Mouse (Mus musculus): Measurements from ENCODE around the gene A630095N17Rik.

Gene A630095N17Rik

GRCm38 (mm10) chr1:75231664-75232152 lies at the start of gene A630095N17Rik:
Gene A630095N17Rik (minus strand): TSS chr1:75232102.
- DNase-seq: no peak

- no peak for DNase-seq
Measured at GRCm38 (mm10) chr1:75278228-75278627, 46.3 kb upstream of the A630095N17Rik start, which contains the start of gene Resp18. Gene Resp18 (minus strand): TSS chr1:75278415.

- DNase-seq: no peak
Measured at GRCm38 (mm10) chr1:75277195-75278188, 45.6 kb upstream of the A630095N17Rik start.

DNA sequence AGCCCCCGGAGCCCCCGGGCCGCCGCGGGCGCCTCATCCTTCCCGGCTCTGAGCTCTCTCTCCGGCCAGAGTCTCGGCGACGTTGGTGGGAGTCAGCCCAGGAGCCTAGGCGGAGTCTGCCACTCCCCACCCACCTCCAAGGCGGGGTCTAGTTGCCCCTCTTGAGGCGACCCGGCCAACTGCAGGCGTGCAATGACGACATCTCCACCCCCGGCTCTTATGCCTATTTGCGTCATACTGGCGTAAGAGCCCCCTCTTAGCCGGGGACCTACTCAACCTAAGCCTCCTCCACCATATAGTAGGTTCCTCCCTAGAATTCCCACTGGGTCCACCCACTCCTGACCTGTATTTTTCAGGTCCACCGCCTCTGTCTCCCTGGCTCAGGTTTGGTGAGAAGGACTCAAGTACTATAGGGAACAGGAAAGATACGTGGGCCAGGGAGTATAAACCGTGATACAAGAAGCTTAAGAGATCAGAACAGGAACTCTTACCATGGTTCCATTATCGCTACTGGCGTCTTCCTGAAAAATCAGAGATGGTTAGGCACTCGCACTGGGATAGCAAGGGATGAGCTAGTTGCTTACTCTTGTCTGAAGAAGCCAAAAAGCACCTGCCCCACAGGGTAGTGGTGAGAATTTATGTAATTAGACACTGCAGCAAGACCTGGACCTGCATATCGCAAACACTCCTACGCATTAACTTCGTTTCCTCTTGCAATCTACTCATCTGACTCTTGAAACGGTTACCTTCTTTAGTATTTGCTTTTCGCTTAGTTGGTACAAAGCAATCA lies 32.4 kb upstream of the A630095N17Rik start, which contains the start of gene Ptprn:
Gene Ptprn (minus strand): TSS at position 412 of the 790 bp plus-strand sequence.
- peak; percentile 91 for DNase-seq

GRCm38 (mm10) chr1:75262969-75263951 lies 31.4 kb upstream of the A630095N17Rik start:
- peak; percentile 84 for DNase-seq

DNA sequence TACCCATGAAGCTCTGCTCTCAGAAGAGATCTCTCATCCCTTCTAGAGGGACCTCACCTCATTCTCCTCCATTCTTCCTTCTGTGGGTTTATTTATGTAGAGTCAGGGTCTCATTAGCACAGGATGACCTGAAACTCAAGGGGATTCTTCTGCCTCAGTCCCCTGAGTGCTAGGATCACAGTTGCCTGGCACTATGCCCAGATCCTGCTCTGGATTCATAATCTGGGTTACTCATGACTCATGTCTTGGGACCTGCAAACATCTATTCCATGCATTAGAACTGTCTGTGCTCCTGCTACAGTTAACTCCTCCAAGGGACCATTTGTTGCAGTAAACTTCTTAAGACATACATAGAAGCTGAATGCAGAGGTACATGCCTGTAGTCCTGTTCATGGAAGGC lies 29.4 kb upstream of the A630095N17Rik start:
- no peak for DNase-seq

DNA sequence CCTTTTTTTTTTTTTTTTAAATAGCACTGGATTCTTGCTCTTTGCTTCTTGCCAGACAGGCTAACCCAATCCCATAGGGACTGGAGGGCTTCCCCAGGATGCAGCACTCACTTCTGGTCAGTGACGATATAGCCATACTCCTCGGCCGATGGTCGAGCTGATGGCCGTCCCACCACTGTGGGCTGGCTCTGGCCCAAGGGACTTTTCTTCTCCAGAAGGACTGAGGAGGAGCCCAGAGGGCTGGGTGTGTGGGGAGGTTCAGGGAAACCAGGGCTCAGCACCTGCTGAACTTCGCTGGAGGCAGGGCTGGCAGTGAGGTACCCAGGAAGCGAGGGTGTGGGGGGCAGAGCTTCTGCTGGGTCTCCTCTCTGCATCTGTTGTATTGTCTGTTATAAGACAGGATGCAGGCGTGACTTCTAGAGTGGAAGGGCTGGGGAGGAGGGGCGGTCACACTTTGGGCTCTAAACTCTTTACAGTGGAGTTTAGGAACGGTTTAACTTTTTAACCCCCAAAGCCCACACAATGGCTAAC lies 23.7 kb upstream of the A630095N17Rik start:
- DNase-seq: no peak

- no peak for DNase-seq
Measured at GRCm38 (mm10) chr1:75254625-75255013, 22.7 kb upstream of the A630095N17Rik start.

- peak; percentile 78 for DNase-seq
Measured at GRCm38 (mm10) chr1:75253849-75254624, 22.1 kb upstream of the A630095N17Rik start.

DNA sequence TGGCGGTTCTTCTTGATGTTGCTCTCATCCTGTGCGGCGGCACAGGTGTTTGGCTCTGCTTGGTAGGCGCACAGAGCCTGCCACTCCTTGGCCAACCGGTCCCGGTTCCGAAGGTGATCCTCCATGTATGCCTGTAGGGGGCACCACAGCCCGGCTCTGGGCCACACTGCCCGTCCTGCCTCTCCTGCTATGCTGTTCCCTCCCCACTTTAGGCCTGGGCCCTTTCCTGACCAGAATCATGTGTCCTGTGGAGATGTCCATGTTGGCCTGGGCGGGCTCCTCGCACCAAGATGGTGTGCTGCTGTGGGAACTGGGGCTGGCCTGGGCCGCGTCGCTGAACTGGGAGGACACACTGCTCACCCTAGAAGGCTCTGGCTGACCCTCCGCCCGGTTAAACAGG lies 21.1 kb upstream of the A630095N17Rik start:
- no peak for DNase-seq

DNA sequence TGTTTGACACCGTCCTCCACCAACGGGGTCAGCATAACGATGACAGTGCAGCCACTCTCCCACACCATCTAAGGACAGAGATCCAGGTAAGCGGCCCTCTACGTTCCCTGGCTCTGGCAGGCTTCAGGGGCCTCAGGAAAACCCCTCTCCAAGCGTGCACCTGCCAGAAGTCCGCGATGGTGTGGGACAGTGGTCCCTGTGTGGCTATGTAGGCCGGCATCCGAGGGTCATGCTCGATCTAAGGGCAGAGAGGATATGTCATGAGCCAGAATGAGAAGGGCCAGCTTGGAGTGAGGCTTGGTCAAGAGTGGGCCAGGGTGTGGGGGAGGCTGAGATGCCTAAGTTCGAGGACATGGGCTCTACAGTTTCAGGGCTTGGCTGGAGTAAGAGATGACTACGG lies 20.4 kb upstream of the A630095N17Rik start:
- no peak for DNase-seq

DNA sequence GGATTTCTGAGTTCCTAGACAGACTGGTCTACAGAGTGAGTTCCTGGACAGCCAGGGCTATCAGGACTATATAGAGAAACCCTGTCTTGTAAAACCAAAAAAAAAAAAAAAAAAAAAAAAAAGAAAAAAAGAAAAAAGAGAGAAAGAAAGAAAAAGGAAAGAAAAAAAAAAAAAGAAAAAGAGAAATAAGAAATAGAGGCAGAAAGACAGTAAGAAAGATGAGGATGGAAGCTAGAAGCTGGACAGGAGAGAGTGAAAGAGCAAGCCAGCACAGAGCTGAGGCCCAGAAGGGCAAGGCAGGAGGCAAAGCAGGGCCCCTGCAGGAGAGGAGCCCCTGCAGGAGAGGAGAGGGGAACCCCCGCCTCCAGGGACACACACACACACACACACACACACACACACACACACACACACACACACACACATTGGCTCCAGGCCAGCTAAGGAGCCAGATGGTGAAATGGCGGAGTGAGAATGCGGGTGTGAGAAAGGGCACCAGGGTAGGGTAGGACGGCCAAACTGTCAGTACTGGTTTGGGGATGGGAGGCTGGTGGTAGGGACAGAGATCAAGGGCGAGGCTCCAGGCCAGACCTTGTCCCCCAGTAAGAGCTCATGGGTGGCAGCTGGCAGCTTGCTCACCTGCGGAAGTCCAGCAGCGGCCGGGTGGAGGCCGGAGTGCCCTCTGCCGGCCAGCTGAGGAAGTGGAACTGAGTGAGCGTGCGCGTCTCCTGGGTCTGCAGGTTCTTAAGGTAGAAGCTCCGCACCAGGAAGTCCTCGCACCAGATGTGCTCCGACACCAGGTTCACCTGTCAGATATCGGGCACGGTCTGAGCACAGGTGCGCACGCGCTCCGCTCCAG lies 19.4 kb upstream of the A630095N17Rik start:
- DNase-seq: peak; percentile 77

GRCm38 (mm10) chr1:75250498-75250897 lies 18.6 kb upstream of the A630095N17Rik start:
- DNase-seq: no peak

GRCm38 (mm10) chr1:75248041-75248772 lies 16.3 kb upstream of the A630095N17Rik start:
- DNase-seq: no peak

DNA sequence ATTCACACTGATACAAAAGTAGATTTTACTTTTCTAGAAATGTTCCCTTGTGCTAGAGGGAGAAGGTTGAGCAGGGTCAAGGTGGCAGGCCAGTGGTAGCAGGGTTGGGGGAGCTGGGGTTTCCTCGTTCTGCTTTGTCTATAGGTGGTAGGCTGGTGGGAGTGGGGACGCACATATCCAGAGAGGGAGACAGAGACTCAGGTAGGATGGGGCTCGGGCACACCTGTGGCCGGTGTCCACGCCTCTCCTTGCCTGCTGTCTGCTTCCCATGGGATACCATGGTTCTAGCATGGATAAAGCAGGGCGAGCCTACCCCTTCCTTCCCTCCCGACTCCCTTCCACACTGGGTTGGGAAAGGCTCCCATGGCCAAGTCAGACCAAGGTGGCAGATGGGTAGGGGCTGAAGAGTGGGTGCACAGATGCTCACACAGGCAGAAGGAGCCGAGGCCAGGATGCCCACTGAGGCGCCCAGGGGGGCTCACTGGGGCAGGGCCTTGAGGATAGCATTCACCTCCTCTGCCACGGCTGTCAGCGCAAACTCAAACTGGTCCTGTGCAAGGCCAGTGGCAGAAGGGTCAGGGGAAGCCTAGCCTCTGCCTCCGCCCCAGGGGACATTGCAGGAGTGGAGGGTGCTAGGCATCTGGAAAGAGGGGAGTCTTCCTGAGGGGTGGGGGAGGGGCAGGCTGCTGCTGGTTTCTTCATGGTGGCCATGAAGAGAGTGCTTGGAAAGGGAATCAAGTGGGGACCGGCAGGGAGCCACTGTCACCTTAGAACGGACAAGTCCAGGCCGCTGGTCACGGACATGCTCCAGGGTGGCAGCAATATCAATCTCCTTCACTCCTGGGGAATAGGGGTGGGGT lies 15.4 kb upstream of the A630095N17Rik start:
- no peak for DNase-seq

DNA sequence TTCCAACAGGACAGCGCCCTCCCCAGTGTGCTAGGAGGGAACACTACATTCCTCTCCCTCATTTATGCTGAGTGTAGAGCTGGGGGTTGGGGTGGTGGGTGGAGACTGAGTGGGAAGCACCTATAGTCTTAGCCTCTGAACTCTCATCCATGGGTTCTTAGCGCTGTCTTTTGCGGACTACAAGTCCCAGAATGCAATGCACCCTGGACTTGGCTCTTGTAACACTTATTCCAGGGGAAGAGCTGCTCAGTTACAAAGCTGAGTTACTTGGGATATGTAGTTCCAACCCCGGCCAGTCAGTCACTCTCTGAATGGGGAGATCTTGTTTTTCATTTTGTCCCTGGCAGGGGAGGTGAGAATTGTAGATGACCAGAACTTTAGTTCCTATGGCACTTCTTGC lies 12.9 kb upstream of the A630095N17Rik start:
- peak; percentile 74 for DNase-seq

DNA sequence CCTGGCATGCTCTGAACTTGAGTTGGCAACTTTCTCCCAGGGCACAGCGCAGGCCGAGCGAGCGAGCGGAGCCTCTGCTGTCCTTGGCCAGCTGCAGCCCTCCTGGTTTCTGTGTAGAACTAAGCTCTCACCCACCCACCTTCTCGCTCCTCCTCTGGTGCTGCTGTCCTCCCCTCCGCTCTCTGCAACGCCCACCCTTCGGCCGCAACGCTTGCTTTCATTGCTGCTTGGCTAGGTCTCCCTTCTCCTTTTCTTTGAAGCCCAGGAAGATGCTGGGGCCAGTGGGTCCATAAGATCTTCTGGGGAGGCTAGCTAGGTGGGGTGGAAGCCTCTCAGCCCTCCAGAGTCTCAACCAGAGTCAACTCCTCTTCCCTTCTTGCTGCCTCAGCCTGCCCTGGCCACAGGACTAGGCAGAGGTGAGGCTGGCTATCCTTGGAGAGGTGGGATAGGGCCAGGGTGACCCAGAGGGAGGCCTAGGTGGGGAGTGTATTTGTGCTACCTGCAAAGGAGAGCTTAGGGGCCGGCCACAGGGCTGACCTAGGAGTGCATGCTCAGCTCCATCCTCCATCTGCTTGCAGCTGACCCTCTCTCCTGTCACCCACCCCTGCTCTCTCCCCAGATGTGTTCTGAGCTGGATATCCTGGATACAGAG lies 12.4 kb upstream of the A630095N17Rik start:
- DNase-seq: peak; percentile 65

DNA sequence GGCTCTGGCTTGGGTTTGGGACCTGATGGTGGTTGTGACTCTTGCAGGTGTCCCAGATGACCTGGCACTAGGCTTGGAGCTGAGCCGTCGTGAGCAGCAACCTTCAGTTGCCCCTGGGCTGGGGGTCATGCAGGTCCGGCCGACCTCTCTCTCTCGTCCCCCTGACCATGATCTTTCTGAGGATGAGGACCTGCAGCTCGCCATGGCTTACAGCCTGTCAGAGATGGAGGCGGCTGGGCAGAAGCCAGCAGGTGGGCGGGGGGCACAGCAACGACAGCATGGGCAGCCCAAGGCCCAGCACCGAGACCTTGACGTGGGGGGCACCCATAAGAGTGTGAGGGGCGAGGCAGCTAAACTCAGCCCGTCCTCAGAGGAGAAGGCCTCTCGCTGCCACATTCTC lies 11.5 kb upstream of the A630095N17Rik start:
- no peak for DNase-seq

All from right cerebral cortex, adult 18-20 months (tissue).